Mouse (Mus musculus) intestine, embryonic 14.5 days (tissue): ENCODE measurements around the gene Muc4. TPM values are rescaled to one million over a fixed set of nuclear protein-coding genes. Genes with fewer than 3 reads are reported as not detected.

Source experiments
- ATAC-seq: fragments of 200-750 bp; cut with Nextera tagmentation; replicated peaks from 2 replicates; pipeline ENCODE4 v1.8.0; 2017; ENCODE audit warnings: low read depth, moderate number of reproducible peaks, moderate TSS enrichment, moderate library complexity; ENCODE audit not compliant: low FRiP score, low TSS enrichment
- DNase-seq: peaks from one replicate; pipeline ENCODE4 v3.0.0-alpha.2; 2018; ENCODE audit warnings: low spot score
- H3K27ac ChIP-seq: fragments of 300-500 bp; sonication (generic); 2 replicates; pipeline ENCODE4 v1.5.1; 2014; ENCODE audit warnings: low read depth, mild to moderate bottlenecking, control low read depth
- H3K27me3 ChIP-seq: fragments of 300-500 bp; sonication (generic); replicated peaks from 2 replicates; pipeline ENCODE4 v1.6.1; 2014; ENCODE audit warnings: low read length, control low read depth; ENCODE audit not compliant: control insufficient read depth, insufficient read depth
- H3K36me3 ChIP-seq: fragments of 300-500 bp; sonication (generic); 2 replicates; pipeline ENCODE4 v1.6.1; 2014; ENCODE audit warnings: low read length, control low read depth; ENCODE audit not compliant: control insufficient read depth, insufficient read depth
- H3K4me1 ChIP-seq: fragments of 300-500 bp; sonication (generic); replicated peaks from 2 replicates; pipeline ENCODE4 v1.6.1; 2014; ENCODE audit warnings: low read length, control low read depth, mixed read lengths; ENCODE audit not compliant: control insufficient read depth, insufficient read depth
- H3K4me2 ChIP-seq: fragments of 300-500 bp; sonication (generic); 2 replicates; pipeline ENCODE4 v1.6.1; 2014; ENCODE audit warnings: low read length
- H3K4me3 ChIP-seq: fragments of 300-500 bp; sonication (generic); 2 replicates; pipeline ENCODE4 v1.5.1; 2014; ENCODE audit warnings: low read depth, low read length, control low read depth, mixed read lengths
- H3K9ac ChIP-seq: fragments of 300-500 bp; sonication (generic); 2 replicates; pipeline ENCODE4 v1.6.1; 2014; ENCODE audit warnings: mild to moderate bottlenecking, low read length
- H3K9me3 ChIP-seq: fragments of 300-500 bp; sonication (generic); 2 replicates; pipeline ENCODE4 v1.6.1; 2016; ENCODE audit warnings: low read length, control low read depth; ENCODE audit not compliant: control insufficient read depth
- WGBS: fragments of 180-500 bp; shearing (Covaris S2); extraction: QIAGEN DNeasy Blood & Tissue Kit; methylation state at CpG from one replicate; pipeline ENCODE4 v1.1.7; 2014; 5-methylcytosine and 5-hydroxymethylcytosine counted together
- polyA plus RNA-seq: library from polyadenylated mRNA; unstranded; fragments of >200 nt; fragmentation: Nextera tagmentation; extraction: Ambion mirVana; gene quantifications from 2 replicates; pipeline ENCODE4 v1.2.1, GENCODE M21; 2014

The Muc4 gene
- polyA plus RNA-seq, 1 experiment from 2014 or later = 3.5 TPM

DNA sequence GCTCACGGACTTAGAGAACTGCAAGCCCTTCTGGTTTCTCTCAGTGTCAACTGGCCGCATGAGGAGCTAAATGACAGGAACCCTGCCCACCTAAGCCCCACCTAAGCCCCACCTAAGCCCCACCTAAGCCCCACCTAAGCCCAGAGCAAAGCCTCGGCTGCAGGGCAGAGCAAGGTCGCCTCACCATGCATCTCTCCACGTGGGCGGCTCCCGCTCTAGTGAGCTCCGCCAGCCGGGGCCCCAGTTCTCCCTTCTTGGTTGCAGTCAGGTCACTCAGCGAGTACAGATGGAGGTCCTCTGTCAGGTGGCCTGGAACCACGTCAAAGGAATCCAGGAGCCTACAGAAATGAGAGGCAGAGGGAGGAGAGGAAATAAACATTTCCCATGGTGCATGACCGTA lies 89.7 kb downstream of the Muc4 start:
- no peak overlapping the region for H3K27ac ChIP-seq
- peaks cover 59% of the 10 kb centered on the region for H3K36me3 ChIP-seq
- no peaks in the 10 kb centered on the region for H3K4me1 ChIP-seq
- H3K4me2 ChIP-seq = no peak overlapping the region
- WGBS = 59% methylated on average over 12 of the region's 12 CpGs
- no peak overlapping the region for H3K9ac ChIP-seq
- no peaks in the 10 kb centered on the region for H3K27me3 ChIP-seq
- no peak for DNase-seq
- no peaks in the 10 kb centered on the region for H3K9me3 ChIP-seq
- ATAC-seq = no peak
- H3K4me3 ChIP-seq = no peak overlapping the region

DNA sequence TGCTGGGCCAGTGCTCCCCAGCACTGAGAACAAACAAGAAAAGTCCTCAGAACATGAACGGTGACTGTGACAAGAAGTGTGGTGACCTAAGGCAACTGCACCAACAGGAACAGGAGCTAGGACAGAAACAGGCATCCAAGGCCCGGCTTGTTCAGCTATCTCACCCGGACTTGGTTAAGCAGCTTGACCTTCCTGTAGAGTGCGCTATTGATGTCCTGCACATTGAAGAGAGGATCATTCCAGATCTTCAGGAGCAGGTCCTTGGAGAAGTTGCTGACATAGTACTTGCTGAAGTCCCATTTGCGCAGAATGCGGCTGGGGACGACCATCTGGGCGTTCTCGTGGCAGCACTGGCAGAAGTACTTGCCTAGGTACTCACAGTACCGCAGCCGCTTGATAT lies 90.8 kb downstream of the Muc4 start:
- no peak overlapping the region for H3K27ac ChIP-seq
- no peaks in the 10 kb centered on the region for H3K27me3 ChIP-seq
- DNase-seq (no peak), ATAC-seq (no peak)
- WGBS = 95% methylated on average over 11 of the region's 11 CpGs
- no peak overlapping the region for H3K4me2 ChIP-seq
- no peaks in the 10 kb centered on the region for H3K9me3 ChIP-seq
- H3K9ac ChIP-seq = no peak overlapping the region
- peaks cover 59% of the 10 kb centered on the region for H3K36me3 ChIP-seq
- no peaks in the 10 kb centered on the region for H3K4me1 ChIP-seq
- H3K4me3 ChIP-seq = no peak overlapping the region

DNA sequence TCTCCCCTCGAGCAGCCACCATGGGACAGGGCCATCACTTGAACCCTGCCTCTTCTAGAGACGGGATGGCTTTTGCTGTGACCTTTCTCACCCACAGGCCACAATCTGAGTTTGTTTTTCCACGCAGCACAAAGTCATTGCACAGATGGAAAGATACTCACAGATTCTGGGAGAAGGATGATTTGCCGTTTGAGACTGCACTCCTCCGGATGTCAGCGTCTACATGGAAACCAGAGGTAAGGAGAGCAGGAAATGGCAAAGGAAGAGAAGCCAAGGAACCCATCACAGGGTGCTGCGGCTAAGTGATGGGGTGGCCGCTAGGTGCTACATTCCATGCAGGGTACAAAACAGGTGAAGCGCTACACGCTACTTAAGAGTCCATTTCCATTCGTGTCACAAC lies 93.4 kb downstream of the Muc4 start:
- ATAC-seq = no peak
- no peak overlapping the region for H3K27ac ChIP-seq
- no peak overlapping the region for H3K4me2 ChIP-seq
- no peak overlapping the region for H3K4me3 ChIP-seq
- no peaks in the 10 kb centered on the region for H3K4me1 ChIP-seq
- 88% methylated on average over 11 of the region's 11 CpGs for WGBS
- H3K36me3 ChIP-seq = peaks cover 59% of the 10 kb centered on the region
- no peaks in the 10 kb centered on the region for H3K27me3 ChIP-seq
- no peak for DNase-seq
- no peak overlapping the region for H3K9ac ChIP-seq
- no peaks in the 10 kb centered on the region for H3K9me3 ChIP-seq

GRCm38 (mm10) chr16:32831501-32831900 lies 95.8 kb downstream of the Muc4 start:
- Histone ChIP-seq H3K9me3 (no peaks in the 10 kb centered on the region), H3K4me3 (no peak overlapping the region), H3K27ac (no peak overlapping the region), H3K9ac (no peak overlapping the region), H3K4me2 (no peak overlapping the region), H3K36me3 (peaks cover 55% of the 10 kb centered on the region), H3K4me1 (no peaks in the 10 kb centered on the region), H3K27me3 (no peaks in the 10 kb centered on the region)
- DNase-seq (no peak), ATAC-seq (no peak)
- 88% methylated on average over 4 of the region's 4 CpGs for WGBS

Other genes with a start within 250 kb of the Muc4 start
- 42.2 and 46.0 TPM in 2 replicates for gene Slc51a, start 248.0 kb upstream of the Muc4 start, polyA plus RNA-seq
- gene Zdhhc19, start 239.6 kb upstream of the Muc4 start, polyA plus RNA-seq = 0.20 TPM in 1 of 2 replicates, not detected in the other
- 140 and 162 TPM in 2 replicates for gene Tfrc, start 127.0 kb upstream of the Muc4 start, polyA plus RNA-seq
- gene Tnk2, start 92.0 kb upstream of the Muc4 start, polyA plus RNA-seq = 11.1 and 13.0 TPM in 2 replicates
- 0.04 TPM in 1 of 2 replicates, not detected in the other for gene Muc20, start 61.5 kb downstream of the Muc4 start, polyA plus RNA-seq
- gene Smbd1, start 74.6 kb downstream of the Muc4 start, polyA plus RNA-seq = not detected in 2 replicates
- gene Fyttd1, start 141.6 kb downstream of the Muc4 start, polyA plus RNA-seq = 103 and 107 TPM in 2 replicates
- 18.2 and 19.3 TPM in 2 replicates for gene Rubcn, start 141.9 kb downstream of the Muc4 start, polyA plus RNA-seq
- 22.1 and 22.7 TPM in 2 replicates for gene Lrch3, start 178.2 kb downstream of the Muc4 start, polyA plus RNA-seq